Mouse (Mus musculus): ENCODE measurements at regions not wholly inside any gene's neighbourhood (a gene's known extent, or its start where the extent isn't known, plus 50 kb on each side); places are given as distances from the start of the nearest gene placed in this dataset.

GRCm38 (mm10) chr11:111691512-111691911 lies 625.5 kb downstream of the Kcnj2 start:
- DNase-seq (ENCODE audit: low read depth, low spot score) = no peak

DNA sequence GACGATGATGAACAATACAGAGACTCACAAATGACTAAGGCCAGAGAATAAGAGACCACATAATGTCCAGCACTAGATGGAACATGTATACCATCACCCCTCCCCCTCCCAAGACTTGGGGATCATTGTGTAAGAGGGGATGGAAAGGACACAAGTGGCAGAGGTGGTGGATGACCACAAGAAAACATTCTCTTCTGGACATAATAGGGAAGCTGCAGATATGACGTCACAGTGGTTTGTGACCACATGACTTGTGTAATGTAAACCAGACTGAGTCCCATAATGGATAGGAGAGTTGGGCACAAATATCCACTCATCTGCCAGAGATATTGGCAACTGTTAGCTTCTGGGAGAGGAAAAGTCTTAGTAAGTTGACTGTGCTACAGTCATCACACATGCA lies 630.7 kb downstream of the Kcnj2 start:
- no peak for DNase-seq (ENCODE audit: low read depth, low spot score)

- no peak for DNase-seq (ENCODE audit: low read depth, low spot score)
Measured at GRCm38 (mm10) chr11:111699862-111700261, 633.9 kb downstream of the Kcnj2 start.

GRCm38 (mm10) chr11:111706882-111707281 lies 640.9 kb downstream of the Kcnj2 start:
- DNase-seq (ENCODE audit: low read depth, low spot score) = no peak

DNA sequence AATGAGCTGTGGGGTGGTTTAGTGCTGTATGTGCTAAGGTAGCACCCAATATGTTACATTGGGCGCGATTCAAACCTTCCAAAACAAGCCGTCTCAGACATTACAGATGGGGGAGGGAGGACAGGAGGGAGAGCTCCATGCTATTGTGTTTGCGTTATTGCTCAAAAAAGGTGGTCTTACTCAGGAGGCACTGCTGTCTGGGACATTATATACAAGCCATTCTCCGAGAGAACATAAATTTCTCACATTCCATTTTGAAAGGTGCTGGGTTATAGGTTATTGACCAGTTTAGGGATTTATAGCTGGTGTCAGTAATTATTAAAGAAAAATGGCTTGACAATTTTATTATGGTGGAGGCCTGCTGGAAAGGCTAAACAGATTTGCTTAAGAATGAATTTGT lies 649.4 kb downstream of the Kcnj2 start:
- DNase-seq (ENCODE audit: low read depth, low spot score) = no peak

- DNase-seq (ENCODE audit: low read depth, low spot score) = no peak
Measured at GRCm38 (mm10) chr11:111722276-111722675, 656.3 kb downstream of the Kcnj2 start.

- DNase-seq (ENCODE audit: low read depth, low spot score) = no peak
Measured at GRCm38 (mm10) chr11:111728148-111728547, 662.2 kb downstream of the Kcnj2 start.

DNA sequence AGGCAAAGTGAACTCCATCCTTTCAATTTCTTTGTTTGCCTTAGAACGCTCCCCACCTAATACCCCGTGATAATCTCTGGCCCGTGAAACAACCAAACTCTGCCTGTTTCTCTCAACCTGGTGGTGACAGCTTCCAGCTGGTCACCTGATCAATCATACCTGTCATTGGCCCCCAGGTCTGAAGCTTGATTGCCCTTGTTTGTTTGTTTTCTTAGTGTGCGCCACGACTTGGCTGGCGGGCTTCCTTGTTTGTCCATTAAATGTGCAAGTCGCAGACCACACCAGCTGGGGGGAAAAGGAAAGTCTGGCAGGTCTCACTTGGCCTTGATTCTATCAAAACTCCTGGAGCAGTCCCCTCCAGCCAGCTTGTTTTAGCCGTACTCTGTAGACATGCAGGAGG lies 666.1 kb downstream of the Kcnj2 start:
- DNase-seq (ENCODE audit: low read depth, low spot score) = no peak

GRCm38 (mm10) chr11:111735446-111735845 lies 669.5 kb downstream of the Kcnj2 start:
- DNase-seq (ENCODE audit: low read depth, low spot score) = no peak

GRCm38 (mm10) chr11:111735961-111736360 lies 670.0 kb downstream of the Kcnj2 start:
- DNase-seq (ENCODE audit: low read depth, low spot score) = no peak

GRCm38 (mm10) chr11:111743356-111743755 lies 677.4 kb downstream of the Kcnj2 start:
- no peak for DNase-seq (ENCODE audit: low read depth, low spot score)

- DNase-seq (ENCODE audit: low read depth, low spot score) = peak; percentile 35
Measured at GRCm38 (mm10) chr11:111747262-111747946, 681.4 kb downstream of the Kcnj2 start.

GRCm38 (mm10) chr11:111747947-111748322 lies 682.0 kb downstream of the Kcnj2 start:
- DNase-seq (ENCODE audit: low read depth, low spot score) = no peak

- DNase-seq (ENCODE audit: low read depth, low spot score) = no peak
Measured at GRCm38 (mm10) chr11:111748496-111748895, 682.5 kb downstream of the Kcnj2 start.

- DNase-seq (ENCODE audit: low read depth, low spot score) = no peak
Measured at GRCm38 (mm10) chr11:111754735-111755134, 688.8 kb downstream of the Kcnj2 start.

- DNase-seq (ENCODE audit: low read depth, low spot score) = peak; percentile 85
Measured at GRCm38 (mm10) chr11:111763081-111763480, 697.1 kb downstream of the Kcnj2 start.

DNA sequence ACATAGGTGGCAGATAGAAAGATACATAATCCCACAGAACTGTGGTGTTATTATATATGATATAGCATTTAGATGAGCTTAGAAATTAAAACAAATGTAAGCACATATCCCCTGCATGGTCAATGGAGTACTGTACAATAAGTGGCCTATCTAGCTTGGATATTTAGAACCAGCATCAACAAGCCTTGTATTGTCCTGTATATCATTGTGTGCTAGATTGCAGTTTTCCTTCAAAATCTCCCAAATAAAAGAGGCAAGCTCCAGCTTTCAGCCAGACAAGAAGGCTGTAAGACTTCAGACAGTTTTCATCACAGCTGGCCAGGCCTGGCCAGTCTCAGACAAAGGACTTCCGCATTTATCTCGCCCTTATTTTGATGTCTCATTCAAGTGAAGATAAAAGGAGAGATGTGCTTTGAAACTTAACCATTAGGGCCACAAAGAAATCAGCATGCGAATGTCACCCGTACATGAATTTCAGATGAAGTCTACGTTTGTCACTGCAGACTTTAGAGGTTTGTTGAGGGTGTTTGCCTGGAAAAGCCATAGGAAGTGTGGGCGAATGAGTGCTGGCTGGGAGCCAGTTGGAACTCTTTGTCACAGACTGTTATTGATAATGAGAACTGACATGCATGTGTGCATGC lies 700.5 kb downstream of the Kcnj2 start:
- DNase-seq (ENCODE audit: low read depth, low spot score) = no peak

DNA sequence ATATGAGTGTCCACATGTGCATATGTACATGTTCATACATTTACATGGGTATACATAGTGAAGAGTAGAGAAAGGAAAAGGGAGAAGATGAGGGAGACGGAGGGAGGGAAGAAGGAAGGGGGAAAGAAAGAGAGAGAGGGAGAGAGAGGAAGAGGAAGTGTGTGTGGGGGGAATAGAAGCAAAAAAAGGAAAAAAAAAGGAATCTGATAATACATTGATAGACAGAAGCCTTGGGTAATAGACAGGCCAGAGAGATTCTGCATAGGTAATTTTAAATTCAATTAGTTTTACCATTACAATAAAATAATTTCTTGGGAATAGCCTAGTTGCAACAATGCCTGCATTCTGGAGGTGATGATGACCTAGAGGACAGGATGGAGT lies 701.0 kb downstream of the Kcnj2 start:
- DNase-seq (ENCODE audit: low read depth, low spot score) = no peak

DNA sequence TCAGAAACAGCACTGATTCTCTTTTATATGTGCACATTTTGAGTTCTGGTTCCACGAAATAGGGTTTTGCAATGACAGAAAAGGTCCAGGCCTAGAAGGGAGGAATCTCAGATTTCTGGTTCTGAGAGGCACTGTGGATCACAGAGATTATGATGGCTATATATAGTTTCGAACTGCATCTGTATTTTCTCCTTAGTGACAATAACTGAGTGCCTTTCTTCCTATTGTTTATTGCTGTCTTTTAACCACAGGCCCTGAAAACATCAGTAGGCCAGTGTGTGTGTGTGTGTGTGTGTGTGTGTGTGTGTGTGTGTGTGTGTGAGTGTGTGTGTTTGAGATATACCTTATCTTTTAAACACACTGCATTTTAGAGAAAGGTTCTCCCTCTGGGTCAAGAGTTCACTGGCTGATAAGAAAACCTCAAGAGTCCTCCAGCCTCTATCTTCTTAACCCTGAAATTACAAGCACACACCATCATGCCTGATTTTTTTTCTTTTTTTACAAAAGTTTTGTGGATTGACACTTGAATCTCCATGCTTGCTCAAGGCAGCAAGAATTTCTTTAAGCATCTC lies 708.2 kb downstream of the Kcnj2 start:
- DNase-seq (ENCODE audit: low read depth, low spot score) = no peak

GRCm38 (mm10) chr11:111781321-111781720 lies 715.4 kb downstream of the Kcnj2 start:
- peak; percentile 12 for DNase-seq (ENCODE audit: low read depth, low spot score)

GRCm38 (mm10) chr11:111791267-111791926 lies 725.4 kb downstream of the Kcnj2 start:
- no peak for DNase-seq (ENCODE audit: low read depth, low spot score)

DNA sequence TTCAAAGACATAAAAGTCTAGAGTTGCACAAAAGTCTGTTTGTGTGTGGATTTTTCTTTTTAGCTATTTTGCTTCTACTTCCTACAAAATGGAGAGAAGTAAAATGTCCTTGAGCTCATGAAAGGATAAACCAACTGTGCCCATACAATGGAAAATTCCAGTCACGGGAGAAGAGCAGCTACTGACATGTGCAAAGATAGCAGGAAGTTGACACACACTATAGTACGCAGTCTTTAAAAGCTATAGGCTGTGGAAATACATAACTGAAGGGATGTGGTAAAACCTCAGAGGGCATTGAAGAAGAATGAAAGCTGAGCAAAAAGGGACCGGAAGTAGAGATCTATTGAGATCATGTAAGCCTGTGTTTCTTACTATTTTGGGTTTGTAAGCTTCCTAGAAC lies 735.1 kb downstream of the Kcnj2 start:
- no peak for DNase-seq (ENCODE audit: low read depth, low spot score)

Measured in 3T3-L1 (cell line).